Mouse (Mus musculus) telencephalon, adult 2 months (tissue): ENCODE measurements around the gene Cacna1d.

Source experiments
- DNase-seq: peaks from one replicate; pipeline ENCODE4 v3.0.0-alpha.2; 2011; ENCODE audit warnings: low read depth, low spot score

Gene Cacna1d

DNA sequence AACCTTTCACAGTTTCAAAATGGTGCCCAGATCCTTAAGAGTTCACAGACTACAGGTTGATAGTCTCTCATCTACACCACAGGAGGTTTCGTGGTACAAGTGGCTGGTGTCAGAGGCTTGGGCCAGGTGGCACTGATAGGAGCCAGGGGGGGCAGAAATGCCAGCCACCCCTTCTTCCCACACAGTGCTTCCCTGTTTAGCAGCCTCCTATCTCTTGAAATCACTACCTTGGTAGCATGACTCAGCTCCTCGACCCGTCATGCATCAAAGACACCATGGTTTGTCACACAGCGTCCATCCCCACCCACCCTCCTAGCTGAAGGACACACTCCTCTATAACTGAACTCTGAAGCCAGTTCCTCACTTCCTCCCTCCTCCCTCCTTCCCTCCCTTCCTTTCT, 398.8 kb downstream of the Cacna1d start:
- no peak for DNase-seq

DNA sequence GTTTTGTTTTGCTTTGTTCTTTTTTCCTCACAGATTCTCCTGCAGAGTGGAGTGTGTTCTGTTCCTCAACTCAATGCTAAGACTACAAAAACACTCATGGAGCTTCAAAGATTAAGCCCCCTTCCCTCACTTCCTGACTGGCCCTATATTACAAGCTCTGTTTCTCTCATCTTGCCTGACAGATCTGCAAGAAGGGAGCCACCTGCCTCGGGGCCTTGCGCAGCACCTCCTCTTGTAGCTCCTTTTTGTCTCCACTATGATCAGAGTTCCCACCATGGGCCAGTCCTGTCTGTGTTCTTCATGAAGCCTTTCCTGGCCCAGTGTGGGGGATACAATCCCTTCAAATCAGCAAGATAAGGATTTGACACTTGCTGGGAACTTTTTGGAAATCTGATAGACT, 399.2 kb downstream of the Cacna1d start:
- no peak for DNase-seq

GRCm38 (mm10) chr14:30079729-30080128, 411.5 kb downstream of the Cacna1d start:
- DNase-seq: no peak

GRCm38 (mm10) chr14:30078115-30078808, 413.0 kb downstream of the Cacna1d start:
- DNase-seq: no peak

GRCm38 (mm10) chr14:30075268-30075887, 415.9 kb downstream of the Cacna1d start:
- DNase-seq: no peak

GRCm38 (mm10) chr14:30068566-30068965, 422.7 kb downstream of the Cacna1d start:
- DNase-seq: no peak

- DNase-seq: no peak
Measured at GRCm38 (mm10) chr14:30066752-30067151, 424.5 kb downstream of the Cacna1d start.

DNA sequence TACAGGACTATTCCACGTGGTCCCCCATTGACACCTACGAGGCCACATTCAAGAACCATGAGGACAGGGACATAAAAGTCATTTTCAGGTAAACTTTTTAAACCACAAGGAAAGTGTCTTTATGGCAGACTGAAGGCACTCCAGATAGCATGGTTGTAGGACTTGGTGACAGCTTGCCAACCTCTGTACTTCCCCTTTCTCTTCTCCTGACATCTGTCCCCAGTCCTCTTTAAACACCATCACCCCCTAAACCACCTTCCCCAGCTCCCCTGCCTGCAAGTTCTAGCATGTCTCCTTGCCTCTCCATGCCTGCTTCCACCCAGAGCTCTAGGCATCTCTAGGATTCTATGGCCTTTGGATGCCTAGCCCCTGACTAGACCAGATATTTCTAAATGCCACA, 426.4 kb downstream of the Cacna1d start:
- DNase-seq: no peak

- no peak for DNase-seq
Measured at GRCm38 (mm10) chr14:30056031-30056766, 435.1 kb downstream of the Cacna1d start.

DNA sequence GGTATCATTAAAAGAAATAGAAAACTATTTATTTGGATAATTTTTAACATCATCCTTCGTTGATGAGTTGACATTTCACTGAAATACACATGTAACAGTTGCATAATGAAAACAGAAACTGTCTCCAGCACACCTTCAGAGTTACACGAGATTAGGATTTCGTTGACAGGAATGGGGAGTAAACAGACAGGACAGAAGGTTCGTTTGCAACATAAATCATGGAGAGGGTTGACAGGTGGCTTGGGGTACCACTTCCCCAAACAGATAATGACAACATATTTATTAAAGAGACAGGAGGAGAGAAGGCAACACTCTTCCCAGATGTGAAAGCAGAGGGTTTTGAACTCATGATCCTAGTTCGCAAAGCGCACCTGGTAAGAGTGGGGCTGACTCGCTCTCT, 436.3 kb downstream of the Cacna1d start:
- DNase-seq: no peak

DNA sequence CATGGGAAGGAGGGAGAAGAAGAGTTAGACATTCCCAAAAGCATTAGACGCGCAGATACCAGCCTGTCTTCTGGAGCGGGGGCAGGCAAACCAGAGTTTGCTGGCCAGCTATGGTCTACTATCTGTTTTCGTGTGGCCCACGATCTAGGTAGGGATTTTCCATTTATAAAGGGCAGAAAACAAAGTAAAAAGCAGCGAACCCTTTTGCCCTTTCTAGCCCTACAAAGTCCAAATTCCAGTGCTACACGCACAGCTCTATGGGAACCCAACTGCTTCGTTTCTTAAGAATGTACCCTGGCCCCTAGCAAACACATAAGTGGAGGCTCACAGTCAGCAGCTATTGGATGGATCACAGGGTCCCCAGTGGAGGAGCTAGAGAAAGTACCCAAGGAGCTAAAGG, 441.0 kb downstream of the Cacna1d start:
- no peak for DNase-seq

DNA sequence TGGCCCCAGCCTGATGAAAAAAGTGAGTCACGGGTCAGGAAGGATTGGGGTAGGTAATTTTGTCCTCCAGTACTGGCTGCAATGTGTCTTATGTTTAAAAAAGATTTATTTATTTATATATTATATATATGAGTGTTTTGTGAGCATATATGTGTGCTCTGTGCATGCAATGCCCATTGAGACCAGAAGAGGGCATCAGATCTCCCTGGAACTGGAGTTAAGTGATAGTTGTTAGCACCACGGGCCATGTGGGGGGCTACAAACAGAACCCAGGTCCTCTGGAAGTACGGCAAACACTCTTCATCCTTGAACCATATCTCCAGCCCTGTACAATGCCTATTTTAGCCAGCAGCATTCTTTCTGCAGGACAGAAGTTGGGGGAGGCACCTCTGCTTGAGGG, 443.2 kb downstream of the Cacna1d start:
- DNase-seq: no peak

DNA sequence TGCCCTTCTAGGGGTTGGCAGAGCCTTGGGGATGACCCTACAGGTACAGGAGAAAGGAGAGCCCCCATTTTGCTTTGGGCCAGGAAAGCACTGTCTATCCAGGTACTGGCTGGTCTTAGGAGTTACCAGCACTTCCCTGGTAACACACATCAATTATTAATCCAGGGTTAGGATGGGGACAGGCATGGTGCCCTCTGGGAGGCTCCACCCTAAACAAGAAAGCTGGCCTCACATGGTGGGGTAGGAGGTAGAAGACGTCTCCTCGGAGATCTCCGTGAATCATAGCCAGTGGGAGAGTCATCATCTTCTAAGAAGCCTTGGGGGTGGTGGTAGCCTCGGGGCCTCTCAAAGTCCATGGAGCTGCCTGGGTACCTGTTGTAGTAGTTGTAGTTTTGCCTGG, 444.3 kb downstream of the Cacna1d start:
- DNase-seq: no peak

DNA sequence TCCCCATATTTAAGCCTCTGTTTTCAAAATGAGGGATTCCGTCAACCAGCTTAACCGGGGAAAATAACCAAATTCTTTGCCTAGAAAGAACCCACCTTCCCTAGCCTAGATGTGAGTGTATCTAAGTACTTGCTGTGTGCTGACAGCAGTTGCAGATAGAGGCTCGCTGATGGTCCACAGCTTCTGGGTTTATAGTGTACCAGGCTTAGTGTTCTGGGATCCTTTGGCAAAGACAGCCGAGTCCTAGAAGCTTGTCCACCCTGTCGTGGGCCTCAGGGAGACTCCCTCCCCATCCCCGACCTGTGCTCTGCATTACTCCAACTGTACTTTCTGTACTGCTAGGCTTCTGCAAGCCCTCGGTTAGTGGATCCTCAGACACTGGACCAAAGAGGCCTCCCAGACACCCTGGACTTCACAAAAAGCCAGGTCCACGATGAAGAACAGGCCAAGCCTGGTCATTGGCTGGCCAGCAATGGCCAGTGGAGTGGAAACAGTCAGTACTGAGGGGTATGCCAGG, 445.5 kb downstream of the Cacna1d start:
- no peak for DNase-seq

- DNase-seq: no peak
Measured at GRCm38 (mm10) chr14:30045239-30045638, 446.0 kb downstream of the Cacna1d start.

- DNase-seq: no peak
Measured at GRCm38 (mm10) chr14:30043356-30043940, 447.8 kb downstream of the Cacna1d start.

GRCm38 (mm10) chr14:30041836-30042235, 449.4 kb downstream of the Cacna1d start:
- no peak for DNase-seq

- no peak for DNase-seq
Measured at GRCm38 (mm10) chr14:30039413-30039812, 451.8 kb downstream of the Cacna1d start.

GRCm38 (mm10) chr14:30038431-30038830, 452.8 kb downstream of the Cacna1d start:
- peak; percentile 28 for DNase-seq

- DNase-seq: no peak
Measured at GRCm38 (mm10) chr14:30033405-30033804, 457.9 kb downstream of the Cacna1d start.

DNA sequence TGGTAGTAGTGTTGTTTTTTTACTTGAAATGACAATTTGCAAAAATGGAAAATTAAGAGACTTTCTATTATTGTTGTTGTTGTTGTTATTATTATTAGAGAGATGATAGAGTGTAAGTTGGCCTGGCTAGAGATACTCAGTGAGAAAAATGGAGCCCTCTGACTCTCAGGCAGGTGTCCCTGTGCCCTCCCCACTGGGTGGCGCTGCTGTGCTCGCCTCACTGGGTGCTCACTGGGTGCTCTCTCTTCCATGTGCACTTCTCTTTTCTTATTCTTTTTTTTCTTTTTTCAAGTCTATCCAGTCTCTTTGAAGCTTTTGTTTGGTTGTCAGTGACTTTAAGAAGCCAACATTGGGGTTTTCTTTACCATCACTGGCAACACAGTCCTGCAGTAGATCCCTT, 463.9 kb downstream of the Cacna1d start:
- DNase-seq: no peak

DNA sequence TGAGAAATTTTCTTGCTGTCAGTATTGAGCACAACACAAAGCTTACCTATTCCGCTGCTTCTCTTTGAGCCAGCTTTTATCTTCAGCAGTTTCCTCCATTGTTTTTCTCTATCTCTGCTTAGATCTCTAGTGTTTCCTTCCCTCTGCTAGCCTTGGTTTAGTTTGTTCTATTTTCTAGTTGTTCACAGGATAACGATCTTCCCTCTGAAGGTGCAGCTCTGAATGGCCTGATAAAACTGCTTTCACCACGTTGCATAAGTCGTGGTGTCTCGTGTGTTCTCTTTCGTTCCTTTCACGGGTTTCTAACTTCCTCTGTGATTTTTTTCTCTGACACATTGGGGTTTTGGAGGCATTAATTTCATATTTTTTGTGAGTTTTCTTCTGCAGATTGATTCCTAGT, 466.9 kb downstream of the Cacna1d start:
- DNase-seq: no peak
